Mouse (Mus musculus) mesoderm, embryonic 11.5 days (tissue): ENCODE results near the gene Gpr85.

Experiments
- DNase-seq: peaks from one replicate; pipeline ENCODE4 v3.0.0-alpha.2; 2012; ENCODE audit warnings: low read depth, low spot score

Gpr85 gene

GRCm38 (mm10) chr6:13816661-13817060 lies 23.1 kb downstream of the Gpr85 start:
- DNase-seq = no peak

DNA sequence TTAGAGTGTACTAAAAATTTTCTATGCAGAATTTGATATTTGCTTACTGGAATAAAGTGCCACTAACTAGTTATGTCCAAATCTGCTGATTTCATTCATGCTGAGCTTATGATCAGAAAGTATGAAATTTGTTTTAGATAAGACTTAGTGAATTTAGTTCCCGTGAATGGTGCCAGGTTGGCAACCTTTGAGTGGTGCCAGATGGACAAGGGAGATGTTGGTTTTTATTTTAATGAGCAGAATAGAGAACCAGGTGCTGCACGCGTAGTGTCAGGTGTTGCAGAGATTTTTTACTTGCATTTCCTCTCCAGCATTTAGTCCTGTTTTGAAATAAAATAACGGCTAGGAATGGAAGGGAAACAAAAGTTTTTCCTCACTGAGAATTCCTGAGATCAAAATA lies 27.6 kb downstream of the Gpr85 start:
- no peak for DNase-seq

GRCm38 (mm10) chr6:13800071-13800470 lies 39.7 kb downstream of the Gpr85 start:
- no peak for DNase-seq

GRCm38 (mm10) chr6:13797389-13797788 lies 42.4 kb downstream of the Gpr85 start:
- no peak for DNase-seq
